Mouse (Mus musculus) ovary, adult 18-20 months (tissue): ENCODE measurements around the gene F11r.

Experiments
- DNase-seq: peaks from one replicate; pipeline ENCODE4 v3.0.0; 2022; ENCODE audit warnings: low spot score, mixed read lengths

F11r gene

DNA sequence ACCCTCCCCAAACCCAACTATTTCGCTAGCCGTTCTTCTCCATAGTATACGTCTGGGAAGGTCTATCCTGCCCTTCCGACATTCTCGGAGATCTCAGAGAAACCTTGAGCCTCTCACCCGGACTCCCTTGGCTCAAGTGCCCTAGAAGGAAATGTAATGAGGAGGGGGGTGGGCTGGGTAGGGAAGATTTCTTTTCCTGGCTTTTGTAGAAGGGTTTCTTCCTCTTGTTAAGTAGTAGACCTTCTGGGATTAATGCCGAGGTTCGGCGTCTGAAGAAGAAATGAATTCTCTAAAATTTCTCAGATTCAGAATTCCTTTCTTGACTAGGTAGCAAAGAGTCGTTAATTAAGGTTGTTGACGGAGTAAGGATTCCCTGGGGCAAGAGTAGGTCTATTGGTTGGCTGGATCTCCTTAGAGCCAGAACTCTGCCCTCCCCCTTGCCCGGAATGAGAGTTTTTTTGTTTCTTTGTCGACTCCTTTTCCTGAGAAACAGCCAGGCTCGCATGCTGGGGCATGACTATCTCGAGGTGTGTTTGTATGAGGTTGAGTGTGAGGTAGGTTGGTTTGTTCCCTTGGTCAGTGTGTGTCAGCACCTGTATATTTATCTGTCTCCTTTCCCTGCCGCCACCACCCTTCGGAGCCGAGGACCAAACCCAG lies 807 bp downstream of the F11r start:
- no peak for DNase-seq

DNA sequence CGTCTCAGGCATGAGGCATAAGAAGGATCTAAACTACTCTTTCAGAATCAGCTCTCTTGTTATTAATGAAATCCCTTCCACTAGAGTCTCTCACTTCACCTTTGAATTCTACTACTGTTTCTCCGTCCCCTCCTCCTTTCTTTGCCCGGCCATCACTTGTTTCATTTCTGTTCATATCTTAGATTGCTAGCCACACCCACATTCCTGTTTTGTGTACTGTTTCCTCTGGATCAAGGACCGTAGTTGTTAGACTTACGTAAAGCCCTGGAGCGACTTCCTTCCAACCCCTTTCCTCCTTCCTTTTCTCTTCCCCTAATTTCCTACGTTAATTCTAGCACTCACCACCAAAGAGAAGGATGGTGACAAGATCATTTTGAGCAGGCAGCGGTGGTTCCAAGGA lies 1.7 kb downstream of the F11r start:
- DNase-seq, result no peak

DNA sequence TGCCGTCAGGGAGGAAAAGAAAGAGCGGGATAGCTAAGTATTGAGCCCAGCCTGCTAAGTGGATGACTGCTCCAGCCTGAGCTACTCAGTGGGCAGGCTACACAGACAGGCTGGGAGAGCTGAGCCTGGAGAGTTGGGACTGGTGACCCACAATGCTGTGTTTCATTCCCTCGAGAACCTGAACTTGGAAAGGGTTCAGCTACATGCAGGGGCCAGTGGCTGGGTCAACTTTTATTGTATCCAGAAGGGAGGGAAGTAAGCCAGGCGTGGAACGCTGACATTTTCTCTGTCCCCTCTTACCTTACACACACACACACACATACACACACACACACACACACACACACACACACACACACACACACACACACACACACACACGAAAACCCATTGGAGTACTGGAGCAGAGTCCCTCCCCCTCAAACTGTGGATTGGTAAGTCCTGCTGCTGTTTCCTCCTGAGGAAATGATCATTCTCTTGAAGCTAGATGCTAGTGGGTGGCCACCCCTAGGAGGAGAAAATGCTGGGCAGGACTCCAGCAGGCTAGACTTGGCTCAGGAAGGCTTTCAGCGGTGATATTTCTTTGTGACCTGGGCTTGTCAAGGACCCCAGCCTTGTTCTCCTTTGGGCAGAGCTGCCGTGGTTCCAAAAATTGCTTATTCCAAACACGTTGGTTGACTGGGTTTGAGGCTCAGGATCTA lies 2.8 kb downstream of the F11r start:
- DNase-seq, result peak; percentile 53

- no peak for DNase-seq
These were observed 4.4 kb downstream of the F11r start for GRCm38 (mm10) chr1:171441466-171442412.

DNA sequence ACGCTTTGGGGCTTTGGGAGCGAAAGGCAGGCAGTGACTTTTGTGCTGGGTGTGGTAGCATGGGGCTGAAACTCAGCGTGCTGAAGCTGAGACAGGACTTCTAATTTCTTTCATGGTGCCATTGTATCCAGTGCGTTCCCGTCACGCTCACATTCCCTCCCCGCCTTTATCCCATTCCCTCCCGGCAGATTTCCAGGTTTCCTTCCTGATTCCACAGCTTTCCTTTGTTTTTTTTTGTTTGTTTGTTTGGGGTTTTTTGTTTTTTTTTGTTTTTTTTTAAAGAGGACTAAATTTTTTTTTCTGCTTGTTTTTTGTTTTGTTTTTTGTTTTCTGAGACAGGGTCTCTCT lies 5.1 kb downstream of the F11r start:
- DNase-seq, result no peak

DNA sequence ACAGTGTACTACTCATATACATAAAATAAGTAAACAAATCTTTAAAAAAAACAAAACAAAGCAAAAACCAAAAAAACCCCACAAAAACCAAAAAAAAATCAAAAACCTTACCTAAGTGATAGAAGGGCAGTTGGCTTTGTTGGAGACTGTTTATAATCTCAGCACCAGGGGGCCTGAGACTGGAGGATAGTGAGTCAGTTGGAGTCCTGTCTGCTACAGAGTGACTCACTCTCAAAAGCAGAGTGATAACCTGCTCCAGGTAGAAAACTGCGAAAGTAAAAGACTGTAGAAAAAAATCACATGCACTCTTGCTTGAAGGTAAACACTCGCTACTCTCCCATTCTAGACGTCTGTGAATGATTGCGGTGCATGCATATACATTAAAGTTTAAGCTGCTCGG lies 7.7 kb downstream of the F11r start:
- no peak for DNase-seq

- DNase-seq, result no peak
These were observed 9.5 kb downstream of the F11r start for GRCm38 (mm10) chr1:171446854-171447253.

- DNase-seq, result no peak
These were observed 10.4 kb downstream of the F11r start for GRCm38 (mm10) chr1:171447692-171448091.

- DNase-seq, result no peak
These were observed 12.7 kb downstream of the F11r start for GRCm38 (mm10) chr1:171450062-171450461.

DNA sequence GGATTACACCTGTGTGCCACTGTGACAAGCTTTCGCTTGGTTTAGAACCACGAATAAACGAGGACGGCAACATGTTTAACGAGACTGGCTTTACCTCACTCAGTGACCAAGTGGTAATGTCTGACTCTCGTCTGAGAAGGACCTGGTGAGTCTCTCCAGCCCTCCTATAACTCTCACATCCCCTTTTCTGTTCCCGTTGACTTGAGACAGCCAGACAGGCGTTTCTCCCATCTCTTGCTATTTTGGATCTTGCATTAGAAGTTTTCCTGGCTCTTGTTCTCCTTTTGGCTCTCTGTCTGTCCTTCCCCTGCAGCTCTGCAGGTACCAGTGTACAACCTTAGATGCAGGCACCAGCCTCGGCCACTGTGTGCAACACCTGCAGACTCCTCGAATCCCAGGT lies 13.7 kb downstream of the F11r start:
- no peak for DNase-seq

DNA sequence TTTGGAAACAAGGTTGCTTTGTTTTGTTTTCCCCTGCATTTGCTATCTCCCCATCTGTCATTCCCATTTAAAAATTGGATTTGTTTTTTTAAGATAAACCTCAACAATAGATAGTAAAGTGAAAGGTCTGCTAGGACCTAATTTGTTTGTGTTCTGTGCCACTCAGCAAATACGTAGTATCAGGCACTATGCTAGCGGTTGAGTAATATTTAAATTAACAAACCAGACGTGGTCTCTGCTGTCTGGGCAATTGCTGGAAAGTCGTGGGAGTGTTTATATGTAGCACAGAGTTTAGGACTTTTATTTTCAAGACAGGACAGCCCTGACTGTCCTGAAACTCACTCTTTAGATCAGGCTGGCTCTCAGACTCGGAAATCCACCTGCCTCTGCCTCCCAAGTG lies 15.2 kb downstream of the F11r start:
- DNase-seq, result no peak

GRCm38 (mm10) chr1:171452923-171453322 lies 15.6 kb downstream of the F11r start:
- no peak for DNase-seq

- DNase-seq, result no peak
These were observed 17.6 kb downstream of the F11r start for GRCm38 (mm10) chr1:171454926-171455325.

GRCm38 (mm10) chr1:171457568-171457967 lies 20.2 kb downstream of the F11r start:
- no peak for DNase-seq

DNA sequence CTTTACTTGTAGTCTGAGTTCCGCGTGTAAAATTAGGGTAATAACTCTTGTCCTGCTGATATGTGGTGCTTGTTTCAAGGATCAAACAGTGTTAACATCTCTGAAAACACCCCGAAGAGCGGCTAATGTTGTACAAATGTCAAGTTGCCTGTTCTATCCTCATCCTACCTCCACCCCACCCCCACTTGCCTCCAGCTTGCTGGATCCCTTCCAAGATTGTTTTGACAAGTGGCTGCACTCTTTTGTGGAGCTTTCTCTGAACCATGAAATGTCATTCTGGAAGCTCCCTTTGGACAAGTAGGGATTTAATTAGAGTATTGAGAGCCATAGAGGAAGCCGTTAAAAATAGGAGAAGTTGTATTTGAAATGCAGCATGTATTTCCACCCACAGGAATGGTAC lies 22.5 kb downstream of the F11r start:
- no peak for DNase-seq

GRCm38 (mm10) chr1:171460551-171461503 lies 23.5 kb downstream of the F11r start:
- no peak for DNase-seq

GRCm38 (mm10) chr1:171463133-171463532 lies 25.8 kb downstream of the F11r start:
- DNase-seq, result no peak

DNA sequence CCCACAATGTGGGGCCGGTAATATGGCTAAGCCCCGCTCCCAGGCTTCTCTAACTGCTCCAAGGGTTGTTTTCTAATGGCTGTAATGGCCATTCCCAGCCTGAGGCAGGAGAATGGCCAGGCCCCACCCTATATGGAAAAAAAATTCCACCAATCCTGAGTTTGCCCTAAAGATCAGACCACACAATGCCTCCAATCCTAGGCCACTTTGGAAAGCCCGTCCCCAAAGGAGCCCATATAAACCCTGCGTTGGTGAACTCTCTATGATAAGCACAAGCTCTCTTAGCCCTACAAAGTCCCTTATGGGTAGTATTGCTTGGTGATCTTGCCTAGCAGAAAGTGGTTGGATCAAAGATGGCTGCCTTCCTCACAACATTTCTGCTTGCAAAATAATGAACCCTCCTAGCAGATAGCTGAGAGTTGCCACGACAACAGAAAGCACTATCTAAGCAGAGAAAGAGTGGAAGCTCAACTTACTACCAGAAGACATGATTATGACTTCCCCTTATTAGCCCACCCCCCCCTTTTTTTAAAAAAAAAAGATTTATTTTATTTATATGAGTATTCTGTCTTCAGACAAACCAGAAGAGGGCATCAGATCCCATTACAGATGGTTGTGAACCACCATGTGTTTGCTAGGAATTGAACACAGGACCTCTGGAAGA lies 28.5 kb downstream of the F11r start:
- DNase-seq, result no peak

DNA sequence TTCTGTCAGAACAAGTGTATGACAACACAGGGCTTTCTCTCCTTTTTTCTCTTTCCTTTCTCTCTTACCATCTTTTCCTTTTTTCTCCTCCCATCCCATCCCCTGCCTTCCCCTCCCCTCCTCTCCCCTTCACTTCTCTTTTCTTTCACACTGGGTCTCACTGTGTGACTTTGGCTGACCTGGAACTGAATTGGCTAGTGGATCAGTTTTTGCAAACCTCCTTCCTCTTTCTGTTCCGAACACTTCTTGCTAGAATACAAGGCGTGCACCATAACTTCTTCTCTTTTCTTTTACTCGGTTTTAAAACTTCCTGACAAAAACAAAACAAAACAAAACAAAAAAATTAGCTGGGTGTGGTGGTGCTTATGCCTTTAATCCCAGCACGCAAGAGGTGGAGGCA lies 29.2 kb downstream of the F11r start:
- DNase-seq, result no peak

DNA sequence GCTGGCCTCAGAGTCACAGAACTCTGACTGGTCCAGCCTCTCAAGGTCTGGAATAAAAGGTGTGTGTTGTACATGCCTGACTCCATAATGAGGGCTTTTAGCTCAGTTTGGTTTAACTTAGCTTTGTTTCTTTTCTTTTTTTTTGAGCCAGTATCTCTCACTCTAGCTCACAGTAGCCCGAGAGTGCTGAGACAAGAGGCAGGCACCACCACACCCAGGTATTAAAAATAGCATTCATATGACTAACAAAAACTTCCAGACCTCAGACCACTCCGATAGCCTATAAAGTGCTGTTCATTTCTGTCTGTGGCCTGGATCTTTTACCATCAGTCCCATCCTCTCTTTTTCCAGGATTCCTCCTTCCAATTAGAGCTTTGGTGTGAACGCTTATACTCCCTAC lies 32.3 kb downstream of the F11r start:
- DNase-seq, result no peak

DNA sequence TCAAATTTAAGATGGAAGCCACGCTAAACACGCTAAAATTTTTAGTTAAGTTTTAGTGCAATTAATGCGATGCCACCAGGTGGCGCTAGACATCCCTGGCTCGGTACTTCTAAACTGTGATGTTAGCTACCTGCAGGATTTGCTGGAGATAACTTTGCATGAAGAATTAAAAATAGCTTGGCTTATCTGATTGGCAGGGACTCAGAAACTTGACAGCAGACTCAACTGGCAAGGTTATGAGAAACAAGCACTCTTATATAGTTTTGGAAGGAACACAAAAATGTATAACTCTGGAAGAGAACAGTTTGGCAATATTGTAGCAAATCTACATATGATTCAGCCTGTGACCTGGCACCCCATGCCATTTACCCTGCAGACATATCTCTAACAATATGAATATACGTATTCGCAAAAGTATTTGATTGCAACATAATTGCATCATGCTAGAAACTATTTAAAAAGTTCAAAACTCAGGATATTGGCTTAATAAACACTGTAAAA lies 33.1 kb downstream of the F11r start:
- DNase-seq, result no peak
